Mouse (Mus musculus) C2C12 (cell line): ENCODE results near the gene Phlpp1. TPM values are rescaled to one million over a fixed set of nuclear protein-coding genes. Genes with fewer than 3 reads are reported as not detected.
"Not testable (repeated sequence)": the region's sequence is repeated elsewhere in the genome, so short reads cannot be mapped to it uniquely, and the experiment has no call there.

Source experiments
- H3K27me3 ChIP-seq: one replicate; pipeline ENCODE4 v1.6.1; 2011; ENCODE audit not compliant: control insufficient read depth, insufficient read depth, insufficient read length
- H3K36me3 ChIP-seq: one replicate; pipeline ENCODE4 v1.6.1; 2011; ENCODE audit not compliant: control insufficient read depth, insufficient read depth
- H3K4me3 ChIP-seq: one replicate; pipeline ENCODE4 v1.5.1; 2011; ENCODE audit warnings: mild to moderate bottlenecking, control low read depth; ENCODE audit not compliant: poor library complexity, insufficient read depth, severe bottlenecking
- H3K79me2 ChIP-seq: one replicate; pipeline ENCODE4 v1.6.1; 2011; ENCODE audit not compliant: control insufficient read depth, insufficient read depth
- H3K79me3 ChIP-seq: one replicate; pipeline ENCODE4 v1.6.1; 2011; ENCODE audit warnings: low read depth, control low read depth
- H3ac ChIP-seq: one replicate; pipeline ENCODE3; 2011; ENCODE audit warnings: low read depth; ENCODE audit not compliant: control insufficient read depth, insufficient read length
- CEBPB ChIP-seq: IDR thresholded peaks from one replicate; pipeline ENCODE4 v1.6.1; 2011; ENCODE audit warnings: low read depth, mild to moderate bottlenecking, control low read depth, moderate library complexity
- CTCF ChIP-seq: IDR thresholded peaks from one replicate; pipeline ENCODE4 v1.5.1; 2011; ENCODE audit not compliant: control insufficient read depth, insufficient read depth, insufficient read length
- FOSL1 ChIP-seq: IDR thresholded peaks from one replicate; pipeline ENCODE4 v1.8.0; 2011; ENCODE audit warnings: mild to moderate bottlenecking, low read length; ENCODE audit not compliant: poor library complexity, insufficient read depth, severe bottlenecking
- MAX ChIP-seq: IDR thresholded peaks from one replicate; pipeline ENCODE4 v1.6.1; 2011; ENCODE audit warnings: mild to moderate bottlenecking, control low read depth
- MYOD1 ChIP-seq: IDR thresholded peaks from one replicate; pipeline ENCODE4 v1.6.1; 2011; ENCODE audit warnings: low read depth; ENCODE audit not compliant: control insufficient read depth, insufficient read length
- MYOG ChIP-seq: IDR thresholded peaks from one replicate; pipeline ENCODE4 v1.6.1; 2011; ENCODE audit not compliant: control insufficient read depth, insufficient read length; ENCODE audit errors: extremely low read depth
- USF1 ChIP-seq: IDR thresholded peaks from one replicate; pipeline ENCODE4 v1.6.1; 2011; ENCODE audit warnings: low read depth, mild to moderate bottlenecking, control low read depth, moderate library complexity
- polyA plus RNA-seq: library from polyadenylated mRNA; unstranded; fragments of >200 nt; fragmentation: generic; extraction: Trizol; gene quantifications from one replicate; pipeline ENCODE4 v1.2.1, GENCODE M21; 2012; ENCODE audit warnings: missing spikeins

Gene Phlpp1
- polyA plus RNA-seq, 1 experiment: 6.3 TPM

DNA sequence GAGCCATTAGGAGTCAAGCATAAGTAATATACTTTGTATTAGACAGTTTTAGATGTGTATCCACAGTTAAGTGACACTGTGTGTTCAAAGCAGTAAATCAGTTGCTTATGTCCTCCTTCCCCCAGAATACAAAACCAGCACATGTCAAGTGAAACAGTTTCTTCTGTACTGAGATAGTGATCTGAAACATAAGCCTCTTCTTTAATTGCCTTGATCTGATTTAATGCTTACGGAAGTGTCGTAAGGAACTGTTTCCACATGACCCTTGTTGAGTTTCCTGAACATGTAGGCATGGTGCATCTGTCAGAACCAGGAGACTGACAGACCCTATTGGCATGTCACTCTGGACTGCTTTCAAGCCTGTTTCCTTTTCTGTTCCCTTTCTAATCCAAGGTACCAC lies 118.0 kb downstream of the Phlpp1 start:
- TF ChIP-seq FOSL1: no peak
- no peak for TF ChIP-seq MYOG
- no peak for TF ChIP-seq USF1
- no peak for TF ChIP-seq CTCF
- no peak for TF ChIP-seq CEBPB
- TF ChIP-seq MYOD1: no peak
- no peak for TF ChIP-seq MAX
- no peaks in the 10 kb centered on the region for H3K27me3 ChIP-seq
- H3K36me3 ChIP-seq: no peaks in the 10 kb centered on the region
- H3ac ChIP-seq: no peak overlapping the region
- H3K79me2 ChIP-seq: no peaks in the 10 kb centered on the region
- H3K4me3 ChIP-seq: no peak overlapping the region
- peaks cover 2% of the 10 kb centered on the region for H3K79me3 ChIP-seq

DNA sequence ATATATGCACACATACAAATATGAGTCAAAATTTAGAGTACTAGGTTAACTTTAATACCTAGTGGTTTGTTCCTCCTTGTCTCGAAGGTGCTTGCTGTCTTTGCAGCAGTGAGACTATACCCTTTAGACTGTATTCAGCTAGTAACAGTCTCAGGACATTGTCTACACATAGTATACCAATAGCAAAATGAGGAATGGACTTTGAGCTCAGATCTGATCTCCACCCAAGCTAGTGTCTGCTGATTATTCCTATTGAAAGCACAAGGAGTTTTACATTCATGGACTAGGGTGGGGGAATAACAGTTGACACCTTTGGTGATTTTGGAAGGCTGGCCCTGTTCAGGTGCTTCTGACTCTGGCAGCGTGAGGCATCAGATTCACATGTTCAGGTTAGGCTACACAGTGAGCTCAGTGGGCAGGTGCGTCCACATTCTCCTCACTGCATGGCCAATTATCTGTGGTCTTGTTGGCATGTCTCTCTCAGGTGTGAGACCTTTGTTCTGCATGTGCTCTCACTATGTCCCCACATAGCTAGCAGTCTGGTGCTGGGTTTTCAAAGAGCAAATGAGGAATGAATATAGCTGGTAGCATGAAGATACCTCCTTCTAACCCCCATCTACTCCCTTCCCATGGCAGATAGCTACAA lies 138.0 kb downstream of the Phlpp1 start:
- H3ac ChIP-seq: no peak overlapping the region
- TF ChIP-seq CTCF (no peak), CEBPB (no peak), MYOG (no peak), USF1 (no peak), MYOD1 (no peak), FOSL1 (no peak), MAX (no peak)

GRCm38 (mm10) chr1:106310285-106310684 lies 138.7 kb downstream of the Phlpp1 start:
- no peak for TF ChIP-seq MYOG
- no peak for TF ChIP-seq FOSL1
- no peak for TF ChIP-seq MAX
- no peak for TF ChIP-seq CTCF
- no peak for TF ChIP-seq MYOD1
- no peak for TF ChIP-seq CEBPB
- no peak for TF ChIP-seq USF1
- Histone ChIP-seq H3K4me3 (no peak overlapping the region), H3K79me3 (peaks cover 5% of the 10 kb centered on the region), H3K79me2 (peaks cover 10% of the 10 kb centered on the region), H3K36me3 (peaks cover 3% of the 10 kb centered on the region), H3K27me3 (no peaks in the 10 kb centered on the region), H3ac (no peak overlapping the region)

More for the DNA sequence above, 138.0 kb downstream of the Phlpp1 start:
- H3K4me3 ChIP-seq: no peak overlapping the region
- H3K36me3 ChIP-seq: peaks cover 3% of the 10 kb centered on the region
- H3K79me3 ChIP-seq: peaks cover 5% of the 10 kb centered on the region
- H3K79me2 ChIP-seq: peaks cover 10% of the 10 kb centered on the region
- H3K27me3 ChIP-seq: no peaks in the 10 kb centered on the region

- H3ac ChIP-seq, H3K36me3 ChIP-seq, H3K4me3 ChIP-seq, H3K27me3 ChIP-seq, H3K79me3 ChIP-seq: not testable (repeated sequence)
- H3K79me2 ChIP-seq: peaks cover 10% of the 10 kb centered on the region
Measured at GRCm38 (mm10) chr1:106311830-106312229, 140.3 kb downstream of the Phlpp1 start.

- peaks cover 18% of the 10 kb centered on the region for H3K79me2 ChIP-seq
- H3K79me3 ChIP-seq: peaks cover 3% of the 10 kb centered on the region
- H3ac ChIP-seq: no peak overlapping the region
- no peaks in the 10 kb centered on the region for H3K36me3 ChIP-seq
- peak; percentile 87 for TF ChIP-seq FOSL1
- no peak for TF ChIP-seq USF1
- no peak for TF ChIP-seq CTCF
- TF ChIP-seq MYOD1: peak; percentile 90
- TF ChIP-seq CEBPB: no peak
- no peak for TF ChIP-seq MYOG
- no peak for TF ChIP-seq MAX
- H3K4me3 ChIP-seq: no peak overlapping the region
- no peaks in the 10 kb centered on the region for H3K27me3 ChIP-seq
Measured at GRCm38 (mm10) chr1:106314476-106314875, 142.9 kb downstream of the Phlpp1 start.

GRCm38 (mm10) chr1:106316641-106317304 lies 145.2 kb downstream of the Phlpp1 start:
- TF ChIP-seq USF1 (no peak), FOSL1 (no peak), MYOD1 (peak; percentile 32), CTCF (no peak), MAX (peak; percentile 69), MYOG (no peak)
- H3K27me3 ChIP-seq: no peaks in the 10 kb centered on the region
- no peaks in the 10 kb centered on the region for H3K79me3 ChIP-seq
- no peak overlapping the region for H3K4me3 ChIP-seq
- peaks cover 13% of the 10 kb centered on the region for H3K79me2 ChIP-seq
- peaks cover 11% of the 10 kb centered on the region for H3K36me3 ChIP-seq
- H3ac ChIP-seq: no peak overlapping the region
